Mouse (Mus musculus) forebrain, embryonic 16.5 days (tissue): ENCODE results near the gene Rnf187. TPM values are rescaled to one million over a fixed set of nuclear protein-coding genes. Genes with fewer than 3 reads are reported as not detected.

Experiments
- ATAC-seq: fragments of 200-750 bp; cut with Nextera tagmentation; 2 replicates; pipeline ENCODE4 v1.8.0; 2017; ENCODE audit warnings: mild to moderate bottlenecking, moderate library complexity
- H3K27ac ChIP-seq: fragments of 300-500 bp; sonication (generic); 2 replicates; pipeline ENCODE4 v1.5.1; 2014; ENCODE audit warnings: low read length, control low read depth
- H3K27me3 ChIP-seq: fragments of 300-500 bp; sonication (generic); replicated peaks from 2 replicates; pipeline ENCODE4 v1.6.1; 2014; ENCODE audit warnings: low read length; ENCODE audit not compliant: control insufficient read depth, insufficient read depth
- H3K36me3 ChIP-seq: fragments of 300-500 bp; sonication (generic); 2 replicates; pipeline ENCODE4 v1.6.1; 2014; ENCODE audit not compliant: control insufficient read depth, insufficient read depth
- H3K4me1 ChIP-seq: fragments of 300-500 bp; sonication (generic); replicated peaks from 2 replicates; pipeline ENCODE4 v1.6.1; 2014; ENCODE audit warnings: low read length; ENCODE audit not compliant: control insufficient read depth, insufficient read depth
- H3K4me2 ChIP-seq: fragments of 300-500 bp; sonication (generic); 2 replicates; pipeline ENCODE4 v1.6.1; 2014; ENCODE audit warnings: mild to moderate bottlenecking, low read length, control low read depth
- H3K4me3 ChIP-seq: fragments of 300-500 bp; sonication (generic); replicated peaks from 2 replicates; pipeline ENCODE4 v1.5.1; 2014; ENCODE audit warnings: mild to moderate bottlenecking, low read length, control low read depth
- H3K9ac ChIP-seq: fragments of 300-500 bp; sonication (generic); replicated peaks from 2 replicates; pipeline ENCODE4 v1.6.1; 2014; ENCODE audit warnings: low read depth, low read length, control low read depth
- H3K9me3 ChIP-seq: fragments of 300-500 bp; sonication (generic); 2 replicates; pipeline ENCODE4 v1.6.1; 2016; ENCODE audit warnings: low read length; ENCODE audit not compliant: control insufficient read depth
- WGBS: fragments of 180-500 bp; shearing (Covaris S2); extraction: QIAGEN DNeasy Blood & Tissue Kit; methylation state at CpG from one replicate; pipeline ENCODE4 v1.1.7; 2014; 5-methylcytosine and 5-hydroxymethylcytosine counted together
- polyA plus RNA-seq: library from polyadenylated mRNA; unstranded; fragments of >200 nt; fragmentation: Nextera tagmentation; extraction: Ambion mirVana; gene quantifications from 2 replicates; pipeline ENCODE4 v1.2.1, GENCODE M21; 2015

Gene Rnf187
- polyA plus RNA-seq, 1 experiment from 2014 or later: 423 TPM

DNA sequence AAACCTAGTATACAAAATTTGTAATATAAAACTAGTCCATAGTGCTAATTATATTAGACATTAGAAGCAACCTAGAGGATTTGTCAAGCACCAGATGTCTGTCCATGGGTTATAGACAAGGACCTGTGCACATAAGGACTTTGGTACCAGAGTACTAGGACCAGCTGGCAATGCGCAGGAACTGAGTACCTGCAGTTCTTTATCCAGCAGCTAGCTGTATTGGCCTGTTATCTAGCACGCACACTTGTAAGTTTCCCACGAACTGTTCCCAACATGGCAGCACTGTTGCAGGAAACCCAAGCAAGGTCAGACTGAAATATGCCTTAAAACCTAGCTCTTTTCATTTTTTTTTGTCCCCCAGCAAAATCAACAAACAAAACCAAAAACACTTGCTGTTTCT lies 8.5 kb downstream of the Rnf187 start:
- Histone ChIP-seq H3K9me3 (no peaks in the 10 kb centered on the region), H3K9ac (no peak overlapping the region), H3K4me3 (no peak overlapping the region), H3K4me1 (peaks cover 7% of the 10 kb centered on the region; the same call in 1 of the 2 replicates), H3K27me3 (no peaks in the 10 kb centered on the region), H3K27ac (no peak overlapping the region), H3K4me2 (no peak overlapping the region), H3K36me3 (peaks cover 26% of the 10 kb centered on the region)
- 96% methylated on average over 3 of the region's 3 CpGs for WGBS
- no peak for ATAC-seq

- no peak overlapping the region for H3K4me3 ChIP-seq
- peaks cover 7% of the 10 kb centered on the region; the same call in 1 of the 2 replicates for H3K4me1 ChIP-seq
- H3K27me3 ChIP-seq: no peaks in the 10 kb centered on the region
- no peak overlapping the region for H3K9ac ChIP-seq
- no peak overlapping the region for H3K27ac ChIP-seq
- ATAC-seq: no peak
- no peaks in the 10 kb centered on the region for H3K9me3 ChIP-seq
- H3K36me3 ChIP-seq: peaks cover 26% of the 10 kb centered on the region
- H3K4me2 ChIP-seq: no peak overlapping the region
- 69% methylated on average over 3 of the region's 3 CpGs for WGBS
Observed at GRCm38 (mm10) chr11:58929641-58930040, 9.1 kb downstream of the Rnf187 start.

GRCm38 (mm10) chr11:58929055-58929454 lies 9.7 kb downstream of the Rnf187 start:
- no peak overlapping the region for H3K9ac ChIP-seq
- H3K36me3 ChIP-seq: peaks cover 22% of the 10 kb centered on the region
- 67% methylated on average over 4 of the region's 4 CpGs for WGBS
- H3K9me3 ChIP-seq: no peaks in the 10 kb centered on the region
- H3K4me1 ChIP-seq: peaks cover 7% of the 10 kb centered on the region; the same call in 1 of the 2 replicates
- H3K27me3 ChIP-seq: no peaks in the 10 kb centered on the region
- ATAC-seq: no peak
- H3K4me3 ChIP-seq: no peak overlapping the region
- H3K4me2 ChIP-seq: no peak overlapping the region
- no peak overlapping the region for H3K27ac ChIP-seq

DNA sequence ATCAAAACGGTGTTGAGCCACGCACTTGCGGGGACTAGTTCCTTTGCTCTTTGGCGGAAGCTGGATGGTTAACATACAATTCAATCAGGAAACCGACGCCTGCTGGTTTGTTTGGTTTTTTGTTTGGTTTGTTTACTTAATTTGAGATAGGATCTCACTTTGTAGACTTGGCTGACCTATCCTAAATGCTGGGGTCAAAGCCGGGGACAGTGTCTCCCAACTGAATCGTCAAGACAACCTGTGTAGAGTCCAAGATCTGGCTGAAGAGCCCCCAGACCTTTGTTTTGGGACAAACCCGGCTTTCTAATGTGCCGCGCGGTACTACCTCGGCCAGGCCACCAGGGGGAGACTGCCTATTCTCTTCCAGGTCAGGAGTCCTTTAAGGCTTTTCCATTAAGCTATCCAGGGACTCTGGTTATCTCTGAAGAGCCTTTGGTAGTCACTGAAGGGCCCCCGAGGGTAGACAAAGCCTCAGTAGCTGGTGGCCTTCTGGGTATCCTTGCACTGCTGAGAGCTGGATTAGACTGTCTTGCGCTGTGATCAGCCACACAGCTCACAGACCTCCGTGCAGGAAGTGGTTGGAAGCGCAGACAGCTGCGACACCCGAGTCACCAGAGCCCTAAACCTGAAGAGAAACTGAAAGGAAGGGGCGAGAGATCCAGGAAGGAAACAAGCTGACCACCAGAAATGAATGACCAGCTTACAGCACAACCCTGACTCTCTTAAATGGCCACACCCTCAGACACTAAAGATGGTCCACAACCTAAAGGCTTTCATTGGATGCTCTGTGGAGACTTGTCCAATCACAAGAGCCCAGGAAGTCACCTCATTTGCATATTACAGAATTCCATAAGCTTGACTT lies 10.7 kb downstream of the Rnf187 start:
- peak overlapping the region; percentile 15 for H3K4me3 ChIP-seq
- no peak overlapping the region; the same call in 1 of the 2 replicates for H3K27ac ChIP-seq
- no peaks in the 10 kb centered on the region for H3K9me3 ChIP-seq
- WGBS: 32% methylated on average over 20 of the region's 20 CpGs
- H3K4me1 ChIP-seq: peaks cover 7% of the 10 kb centered on the region; the same call in 1 of the 2 replicates
- H3K9ac ChIP-seq: 0 out of 2 replicates have a peak overlapping the region, but pooled peaks have one; percentile 30
- peak; percentile 67 for ATAC-seq
- peaks cover 11% of the 10 kb centered on the region for H3K36me3 ChIP-seq
- H3K27me3 ChIP-seq: no peaks in the 10 kb centered on the region
- H3K4me2 ChIP-seq: peak overlapping the region; percentile 35

DNA sequence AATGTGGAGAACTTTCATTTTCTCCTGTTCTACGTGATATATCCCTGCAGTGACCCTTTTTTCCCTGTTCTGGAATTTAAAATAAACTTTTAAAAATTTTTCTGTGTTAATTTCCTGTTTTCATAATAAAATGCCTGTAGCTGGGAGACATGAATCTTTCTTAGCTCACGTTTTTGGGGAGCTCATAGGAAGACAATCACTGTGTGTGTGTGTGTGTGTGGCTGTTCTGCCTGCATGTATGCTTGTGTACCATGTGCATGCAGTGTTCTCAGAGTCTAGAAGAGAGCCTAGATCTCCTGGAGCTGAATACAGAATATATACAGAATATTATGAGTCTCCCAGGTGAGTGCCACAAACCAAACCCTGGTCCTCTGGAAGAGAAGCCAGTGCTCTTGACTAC lies 11.7 kb downstream of the Rnf187 start:
- no peak overlapping the region for H3K4me3 ChIP-seq
- no peak for ATAC-seq

DNA sequence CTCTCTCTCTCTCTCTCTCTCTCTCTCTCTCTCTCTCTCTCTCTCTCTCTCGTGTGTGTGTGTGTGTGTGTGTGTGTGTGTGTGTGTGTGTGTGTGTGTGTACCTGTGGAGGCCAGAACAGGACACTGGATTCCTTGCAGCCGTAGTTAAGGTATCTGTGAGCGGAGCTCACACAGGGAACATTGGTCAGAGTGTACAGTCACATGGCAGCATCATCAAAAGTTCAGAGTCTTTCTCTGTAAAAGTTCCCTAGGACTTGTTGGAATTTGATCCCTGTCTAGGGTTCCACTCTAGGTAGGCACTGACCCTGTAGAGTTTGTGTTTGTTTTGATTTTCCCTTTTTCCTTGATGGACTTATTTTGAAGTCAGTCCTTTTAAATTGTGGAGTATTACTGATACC lies 12.1 kb downstream of the Rnf187 start:
- Histone ChIP-seq H3K9me3 (no peaks in the 10 kb centered on the region), H3K4me3 (no peak overlapping the region), H3K27me3 (no peaks in the 10 kb centered on the region), H3K36me3 (peaks cover 1% of the 10 kb centered on the region; the same call in 1 of the 2 replicates), H3K9ac (no peak overlapping the region), H3K4me1 (peaks cover 7% of the 10 kb centered on the region; the same call in 1 of the 2 replicates), H3K4me2 (no peak overlapping the region), H3K27ac (no peak overlapping the region)
- WGBS: 84% methylated on average over 2 of the region's 3 CpGs
- no peak for ATAC-seq

More for the DNA sequence above, 11.7 kb downstream of the Rnf187 start:
- no peaks in the 10 kb centered on the region for H3K27me3 ChIP-seq
- H3K4me2 ChIP-seq: no peak overlapping the region
- peaks cover 7% of the 10 kb centered on the region; the same call in 1 of the 2 replicates for H3K4me1 ChIP-seq
- 81% methylated on average over 2 of the region's 2 CpGs for WGBS
- H3K9me3 ChIP-seq: no peaks in the 10 kb centered on the region
- no peak overlapping the region for H3K27ac ChIP-seq
- H3K36me3 ChIP-seq: peaks cover 5% of the 10 kb centered on the region; the same call in 1 of the 2 replicates
- no peak overlapping the region for H3K9ac ChIP-seq

DNA sequence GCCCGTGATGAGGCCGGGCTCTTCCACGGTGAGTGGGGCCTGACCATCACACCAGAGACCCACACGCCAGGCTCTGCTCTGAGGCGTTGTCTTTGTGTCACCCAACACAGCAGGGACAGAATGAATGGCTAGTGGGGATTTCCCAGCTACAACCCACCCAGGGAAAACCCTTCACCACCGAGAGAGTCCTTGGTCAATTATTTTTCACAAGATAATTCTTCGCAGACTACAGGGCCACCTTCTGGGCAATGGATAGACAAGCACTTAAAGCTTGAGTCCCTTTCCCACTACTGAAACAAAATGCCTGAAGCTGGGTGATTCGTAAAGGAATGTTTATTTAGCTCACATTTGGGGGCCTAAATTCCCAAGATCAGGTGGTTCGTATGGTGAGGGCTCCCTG lies 16.3 kb downstream of the Rnf187 start:
- Histone ChIP-seq H3K27ac (no peak overlapping the region), H3K36me3 (no peaks in the 10 kb centered on the region), H3K4me3 (no peak overlapping the region), H3K4me2 (no peak overlapping the region), H3K9ac (no peak overlapping the region), H3K27me3 (0 out of 2 replicates have a peak, but pooled peaks cover 3% of the 10 kb centered on the region), H3K9me3 (no peaks in the 10 kb centered on the region), H3K4me1 (no peaks in the 10 kb centered on the region)
- ATAC-seq: no peak
- WGBS: 82% methylated on average over 9 of the region's 9 CpGs

- no peak overlapping the region for H3K27ac ChIP-seq
- H3K9me3 ChIP-seq: no peaks in the 10 kb centered on the region
- no peak overlapping the region for H3K9ac ChIP-seq
- no peak overlapping the region for H3K4me2 ChIP-seq
- ATAC-seq: no peak
- no peak overlapping the region for H3K4me3 ChIP-seq
- H3K4me1 ChIP-seq: peaks cover 4% of the 10 kb centered on the region; the same call in 1 of the 2 replicates
- H3K36me3 ChIP-seq: no peaks in the 10 kb centered on the region
- H3K27me3 ChIP-seq: 0 out of 2 replicates have a peak, but pooled peaks cover 3% of the 10 kb centered on the region
- 75% methylated on average over 5 of the region's 5 CpGs for WGBS
Observed at GRCm38 (mm10) chr11:58918759-58919158, 20.0 kb downstream of the Rnf187 start.

- Histone ChIP-seq H3K27ac (no peak within 1 kb of the TSS), H3K4me3 (no peak within 1 kb of the TSS), H3K4me2 (no peak within 1 kb of the TSS), H3K36me3 (no peaks in the 10 kb centered on the region), H3K4me1 (peaks cover 4% of the 10 kb centered on the region; the same call in 1 of the 2 replicates), H3K9me3 (no peaks in the 10 kb centered on the region), H3K9ac (no peak within 1 kb of the TSS), H3K27me3 (0 out of 2 replicates have a peak, but pooled peaks cover 3% of the 10 kb centered on the region)
- no peak for ATAC-seq
- WGBS: 88% methylated on average over 12 of the region's 12 CpGs
Observed at GRCm38 (mm10) chr11:58917745-58918366, 20.9 kb downstream of the Rnf187 start, which contains the start of gene Btnl10. TSS of gene Btnl10 (plus strand) at chr11:58917908.
